Mouse (Mus musculus) ES-CJ7 (cell line): ENCODE results near the gene Wdr70.

Source experiments
- DNase-seq: peaks from one replicate; pipeline ENCODE4 v3.0.0; 2011; ENCODE audit warnings: low read depth, low spot score

The Wdr70 gene

GRCm38 (mm10) chr15:8031211-8031610, 67.8 kb downstream of the Wdr70 start:
- no peak for DNase-seq

GRCm38 (mm10) chr15:8030643-8031042, 68.4 kb downstream of the Wdr70 start:
- DNase-seq: no peak

- DNase-seq: no peak
Observed at GRCm38 (mm10) chr15:8027503-8027902, 71.5 kb downstream of the Wdr70 start.

- no peak for DNase-seq
Observed at GRCm38 (mm10) chr15:8011418-8011817, 87.6 kb downstream of the Wdr70 start.

DNA sequence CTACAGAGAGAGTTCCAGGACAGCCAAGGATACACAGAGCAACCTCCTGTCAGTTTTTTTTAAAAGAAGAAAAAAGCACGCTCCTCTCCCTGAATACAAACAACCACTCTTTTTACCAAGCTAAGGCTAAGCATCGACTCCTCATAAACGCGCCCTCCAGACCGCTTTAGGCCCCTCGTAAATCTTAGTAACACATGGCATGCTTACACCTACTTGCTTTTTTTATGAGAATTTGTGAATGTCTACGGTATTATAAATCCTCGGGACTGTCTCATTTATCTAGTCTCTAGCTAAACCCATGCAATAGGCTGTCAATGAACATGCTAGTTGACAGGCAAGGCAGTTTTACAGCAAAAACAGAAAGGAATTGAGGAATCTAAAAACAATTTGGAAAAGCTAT, 91.6 kb downstream of the Wdr70 start:
- DNase-seq: no peak

DNA sequence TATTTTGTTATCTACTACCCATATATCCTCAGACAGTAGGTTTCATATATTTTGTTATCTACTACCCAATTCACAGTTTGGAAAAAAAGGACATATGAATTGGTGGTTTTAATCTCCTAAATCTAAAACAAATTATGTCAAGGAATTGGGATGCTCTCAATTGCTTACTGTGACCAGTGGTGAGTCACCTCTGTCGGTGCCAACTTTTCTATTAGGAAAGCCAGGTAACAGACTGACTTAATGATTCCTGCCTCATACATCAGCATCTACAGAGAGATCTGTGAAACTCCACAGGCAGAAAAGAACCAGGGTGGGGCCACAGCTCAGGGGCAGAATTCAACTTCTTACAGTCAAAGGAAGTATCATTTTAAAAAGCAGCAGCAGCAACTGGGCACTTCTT, 93.0 kb downstream of the Wdr70 start:
- DNase-seq: no peak

- DNase-seq: no peak
Observed at GRCm38 (mm10) chr15:8005506-8005905, 93.5 kb downstream of the Wdr70 start.

- DNase-seq: no peak
Observed at GRCm38 (mm10) chr15:8003789-8004188, 95.2 kb downstream of the Wdr70 start.

DNA sequence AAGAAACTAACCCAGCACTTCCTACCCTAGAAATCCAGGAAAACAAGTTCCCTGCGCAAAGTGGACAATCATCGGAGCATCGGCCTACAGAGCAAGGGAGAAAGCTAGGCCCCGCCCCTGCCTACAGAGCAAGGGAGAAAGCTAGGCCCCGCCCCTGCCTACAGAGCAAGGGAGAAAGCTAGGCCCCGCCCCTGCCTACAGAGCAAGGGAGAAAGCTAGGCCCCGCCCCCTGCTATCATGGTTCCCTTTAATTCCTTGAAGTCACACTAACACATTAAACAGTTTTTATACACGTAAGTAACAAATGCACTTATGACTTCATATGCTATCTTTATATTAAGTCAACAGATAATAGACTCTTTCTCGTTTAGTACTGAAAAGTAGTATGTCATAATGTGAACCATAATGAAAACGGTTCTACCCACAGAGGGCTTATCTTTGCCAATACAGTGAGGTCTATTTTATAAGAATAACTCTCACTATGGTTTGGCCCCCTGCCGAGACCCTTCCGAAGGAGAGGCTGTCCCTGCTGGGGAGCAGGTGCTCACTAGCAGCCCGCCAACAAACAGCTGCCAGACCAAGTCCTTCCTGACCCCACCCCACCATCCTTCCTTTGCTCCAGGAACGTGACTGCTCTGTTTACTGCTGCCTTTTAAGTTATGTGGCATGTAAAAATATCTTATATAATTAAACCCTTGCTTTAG, 100.0 kb downstream of the Wdr70 start:
- no peak for DNase-seq

GRCm38 (mm10) chr15:7998095-7998494, 100.9 kb downstream of the Wdr70 start:
- no peak for DNase-seq

DNA sequence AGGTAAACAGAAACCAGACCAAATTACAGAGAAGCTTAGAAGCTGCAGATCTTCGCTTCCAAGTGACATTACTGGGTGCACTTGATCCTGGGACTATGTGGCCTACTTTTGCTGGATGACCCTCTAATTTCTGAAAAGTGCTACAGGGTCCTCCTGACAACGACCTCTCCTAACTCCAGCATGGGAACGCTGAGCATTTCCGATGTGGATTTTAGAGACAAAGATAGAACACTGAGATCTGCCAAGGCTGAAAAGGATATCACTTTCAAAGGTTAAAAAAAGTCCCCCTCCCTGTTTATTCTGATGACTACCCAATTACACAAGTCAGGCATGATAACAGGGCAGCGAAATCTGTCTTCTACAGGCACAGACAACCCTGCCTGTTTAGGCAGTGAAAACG, 105.3 kb downstream of the Wdr70 start:
- DNase-seq: no peak

GRCm38 (mm10) chr15:7990101-7990500, 108.9 kb downstream of the Wdr70 start:
- no peak for DNase-seq

GRCm38 (mm10) chr15:7987374-7987773, 111.6 kb downstream of the Wdr70 start:
- DNase-seq: no peak

GRCm38 (mm10) chr15:7986274-7986673, 112.7 kb downstream of the Wdr70 start:
- DNase-seq: no peak

DNA sequence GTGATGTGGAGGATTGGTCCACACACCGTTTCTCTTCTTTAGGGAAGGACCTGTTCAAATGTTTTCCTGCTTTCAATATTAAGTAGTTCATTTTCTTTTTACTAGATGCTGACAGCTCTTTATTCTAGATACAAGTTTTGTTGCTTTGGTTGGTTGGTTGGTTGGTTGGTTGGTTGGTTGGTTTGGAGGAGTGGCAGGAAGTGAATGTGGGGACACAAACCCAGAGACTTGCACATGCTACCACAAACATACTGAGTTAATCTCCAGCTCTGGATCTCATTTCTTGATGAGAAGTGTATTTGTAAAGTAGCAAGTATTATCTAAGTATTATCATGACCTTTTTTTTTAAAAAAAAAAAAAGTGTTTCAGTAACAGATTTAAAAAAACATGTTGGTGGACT, 120.4 kb downstream of the Wdr70 start:
- DNase-seq: no peak

GRCm38 (mm10) chr15:7976775-7977174, 122.2 kb downstream of the Wdr70 start:
- peak; percentile 6 for DNase-seq

DNA sequence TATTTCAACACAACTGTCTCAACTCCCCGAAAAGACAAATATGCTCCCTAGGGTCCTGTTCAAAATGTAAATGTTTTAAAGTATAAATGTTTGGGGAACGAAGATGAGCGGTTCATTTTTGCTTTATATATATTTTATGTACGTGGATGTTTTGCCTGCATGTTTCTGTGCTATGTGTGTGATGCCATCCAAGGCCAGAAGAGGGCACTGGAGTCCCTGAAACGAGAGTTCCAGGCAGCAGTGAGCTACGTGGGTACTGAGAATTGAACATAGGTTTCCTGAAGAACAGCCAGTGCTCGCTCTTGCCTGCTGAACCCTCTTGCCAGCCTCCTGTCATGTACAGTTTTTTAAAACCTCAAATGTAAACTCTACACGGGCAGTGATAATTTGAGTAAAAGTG, 124.6 kb downstream of the Wdr70 start:
- peak; percentile 65 for DNase-seq

- DNase-seq: no peak
Observed at GRCm38 (mm10) chr15:7972528-7972927, 126.5 kb downstream of the Wdr70 start.

DNA sequence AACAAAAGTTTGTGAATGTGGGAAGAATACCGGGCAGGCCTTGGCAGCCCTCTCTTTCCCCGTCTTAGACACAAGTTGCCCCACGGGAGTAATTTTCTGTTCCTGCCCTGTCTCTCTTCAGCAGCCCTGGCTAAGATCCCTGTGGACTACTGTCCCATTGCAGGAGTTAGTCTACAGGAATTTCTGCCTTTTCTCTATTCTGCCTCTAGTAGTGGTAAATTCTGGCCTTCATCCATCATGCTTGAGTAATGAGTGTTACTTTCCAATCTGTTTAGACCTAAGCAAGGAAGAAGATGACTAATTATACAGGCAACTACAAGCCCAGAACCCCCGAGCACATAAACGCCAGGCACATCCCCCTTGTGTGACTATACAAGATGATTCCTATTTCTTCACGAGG, 136.2 kb downstream of the Wdr70 start:
- no peak for DNase-seq

DNA sequence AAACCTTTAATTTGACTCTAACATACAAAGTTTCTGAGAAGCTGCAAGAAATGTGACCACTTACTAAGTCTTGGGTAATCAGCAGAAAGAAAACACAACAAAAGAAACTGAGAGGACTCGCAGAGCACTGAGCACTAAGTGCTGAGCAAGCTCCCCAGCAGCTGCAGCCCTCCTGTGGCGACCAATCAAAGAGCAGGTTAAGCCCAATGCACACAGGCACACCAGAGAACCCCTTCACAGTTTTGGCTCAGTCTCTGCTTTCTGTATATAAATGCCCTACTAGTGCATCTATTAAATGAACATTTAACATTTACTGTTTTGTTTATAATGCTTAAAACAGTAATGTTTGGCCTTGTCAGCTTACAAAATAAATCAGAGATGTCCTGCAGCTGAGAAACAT, 137.5 kb downstream of the Wdr70 start:
- DNase-seq: peak; percentile 48

DNA sequence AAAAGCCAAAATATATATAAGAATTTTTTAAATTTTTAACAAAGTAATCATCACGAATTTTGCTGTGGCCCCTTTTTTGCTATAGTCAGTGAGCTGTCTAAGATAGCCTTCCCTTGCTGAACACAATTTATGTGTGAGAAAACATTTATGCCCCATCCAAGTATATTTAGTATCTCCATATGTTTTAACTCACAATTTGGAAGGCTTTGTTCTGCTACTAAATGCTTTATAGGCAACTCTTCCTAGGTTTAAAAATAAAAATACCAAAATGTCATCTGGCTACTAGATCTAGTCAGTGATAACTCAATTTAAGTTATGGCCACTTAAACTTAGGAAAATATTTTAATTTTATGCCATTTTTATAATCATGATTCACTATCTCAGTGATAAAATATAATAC, 142.1 kb downstream of the Wdr70 start:
- no peak for DNase-seq

DNA sequence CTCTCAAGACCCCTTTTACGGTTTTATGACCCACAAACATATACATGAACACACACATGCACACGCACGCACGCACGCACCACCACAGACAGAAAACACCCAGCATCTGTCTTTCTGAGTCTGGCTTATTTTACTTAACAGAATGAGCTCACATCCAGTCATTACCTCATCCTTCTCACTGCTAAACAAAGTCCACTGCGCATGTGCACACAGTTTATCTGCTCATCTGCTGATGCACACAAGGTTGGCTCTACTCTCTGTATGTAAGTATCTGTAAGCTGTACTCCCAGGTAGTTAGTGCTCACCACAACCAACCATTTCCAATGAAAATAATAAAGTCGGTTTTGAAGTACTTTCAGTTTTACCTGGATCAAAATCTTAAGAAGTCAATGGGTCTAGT, 148.4 kb downstream of the Wdr70 start:
- no peak for DNase-seq

GRCm38 (mm10) chr15:7941690-7942089, 157.3 kb downstream of the Wdr70 start:
- DNase-seq: no peak

- DNase-seq: no peak
Observed at GRCm38 (mm10) chr15:7935571-7936165, 163.3 kb downstream of the Wdr70 start.
